Mouse (Mus musculus) hindbrain, embryonic 16.5 days (tissue): Measurements from ENCODE around the gene 4930564D02Rik. TPM values are rescaled to one million over a fixed set of nuclear protein-coding genes. Genes with fewer than 3 reads are reported as not detected.

Experiments
- ATAC-seq: fragments of 200-750 bp; cut with Nextera tagmentation; 2 replicates; pipeline ENCODE4 v1.8.0; 2017; ENCODE audit warnings: moderate TSS enrichment, moderate library complexity
- H3K27ac ChIP-seq: fragments of 300-500 bp; sonication (generic); 2 replicates; pipeline ENCODE4 v1.5.1; 2014; ENCODE audit warnings: low read depth, mild to moderate bottlenecking, control low read depth, low read length, moderate library complexity
- H3K27me3 ChIP-seq: fragments of 300-500 bp; sonication (generic); replicated peaks from 2 replicates; pipeline ENCODE4 v1.6.1; 2014; ENCODE audit warnings: low read length; ENCODE audit not compliant: control insufficient read depth, insufficient read depth
- H3K36me3 ChIP-seq: fragments of 300-500 bp; sonication (generic); 2 replicates; pipeline ENCODE4 v1.6.1; 2014; ENCODE audit warnings: mild to moderate bottlenecking, low read length, moderate library complexity, mixed read lengths; ENCODE audit not compliant: control insufficient read depth, insufficient read depth
- H3K4me1 ChIP-seq: fragments of 300-500 bp; sonication (generic); 2 replicates; pipeline ENCODE4 v1.6.1; 2014; ENCODE audit warnings: low read depth, low read length; ENCODE audit not compliant: control insufficient read depth, insufficient read depth
- H3K4me2 ChIP-seq: fragments of 300-500 bp; sonication (generic); 2 replicates; pipeline ENCODE4 v1.6.1; 2014; ENCODE audit warnings: mild to moderate bottlenecking, low read length, control low read depth, moderate library complexity
- H3K4me3 ChIP-seq: fragments of 300-500 bp; sonication (generic); 2 replicates; pipeline ENCODE4 v1.5.1; 2014; ENCODE audit warnings: mild to moderate bottlenecking, low read length, control low read depth, moderate library complexity
- H3K9ac ChIP-seq: fragments of 300-500 bp; sonication (generic); 2 replicates; pipeline ENCODE4 v1.6.1; 2014; ENCODE audit warnings: low read depth, mild to moderate bottlenecking, control low read depth, low read length, moderate library complexity
- H3K9me3 ChIP-seq: fragments of 300-500 bp; sonication (generic); 2 replicates; pipeline ENCODE4 v1.6.1; 2014; ENCODE audit warnings: mild to moderate bottlenecking, low read length, moderate library complexity; ENCODE audit not compliant: control insufficient read depth
- WGBS: fragments of 180-500 bp; shearing (Covaris S2); extraction: QIAGEN DNeasy Blood & Tissue Kit; methylation state at CpG from one replicate; pipeline ENCODE4 v1.1.7; 2014; 5-methylcytosine and 5-hydroxymethylcytosine counted together
- polyA plus RNA-seq: library from polyadenylated mRNA; unstranded; fragments of >200 nt; fragmentation: Nextera tagmentation; extraction: Ambion mirVana; gene quantifications from 2 replicates; pipeline ENCODE4 v1.2.1, GENCODE M21; 2015

4930564D02Rik gene
- polyA plus RNA-seq, 1 experiment from 2014 or later: not detected

GRCm38 (mm10) chr3:105040002-105040401 is 26.6 kb upstream of the 4930564D02Rik start:
- Histone ChIP-seq H3K4me3 (no peak overlapping the region), H3K9me3 (no peaks in the 10 kb centered on the region), H3K9ac (no peak overlapping the region), H3K27me3 (no peaks in the 10 kb centered on the region), H3K36me3 (peaks cover 20% of the 10 kb centered on the region), H3K4me2 (no peak overlapping the region), H3K4me1 (peaks cover 9% of the 10 kb centered on the region), H3K27ac (0 out of 2 replicates have a peak overlapping the region, but pooled peaks have one; percentile 8)
- ATAC-seq: peak; percentile 24; the same call in 1 of the 2 replicates
- 55% methylated on average over 8 of the region's 8 CpGs for WGBS

GRCm38 (mm10) chr3:105040983-105041625 is 25.5 kb upstream of the 4930564D02Rik start:
- Histone ChIP-seq H3K9ac (no peak overlapping the region), H3K4me1 (peaks cover 10% of the 10 kb centered on the region), H3K4me2 (no peak overlapping the region), H3K27ac (no peak overlapping the region), H3K36me3 (peaks cover 17% of the 10 kb centered on the region), H3K27me3 (no peaks in the 10 kb centered on the region), H3K4me3 (no peak overlapping the region), H3K9me3 (no peaks in the 10 kb centered on the region)
- ATAC-seq: no peak
- WGBS: 91% methylated on average over 9 of the region's 9 CpGs

GRCm38 (mm10) chr3:105043746-105044145 is 22.9 kb upstream of the 4930564D02Rik start:
- H3K27me3 ChIP-seq: no peaks in the 10 kb centered on the region
- ATAC-seq: no peak
- H3K36me3 ChIP-seq: no peaks in the 10 kb centered on the region
- no peak overlapping the region for H3K27ac ChIP-seq
- H3K4me3 ChIP-seq: no peak overlapping the region
- no peak overlapping the region for H3K9ac ChIP-seq
- H3K4me2 ChIP-seq: no peak overlapping the region
- peaks cover 10% of the 10 kb centered on the region for H3K4me1 ChIP-seq
- 88% methylated on average over 5 of the region's 5 CpGs for WGBS
- no peaks in the 10 kb centered on the region for H3K9me3 ChIP-seq

- no peak overlapping the region for H3K27ac ChIP-seq
- H3K27me3 ChIP-seq: no peaks in the 10 kb centered on the region
- no peak for ATAC-seq
- H3K4me3 ChIP-seq: no peak overlapping the region
- 86% methylated on average over 5 of the region's 5 CpGs for WGBS
- no peaks in the 10 kb centered on the region for H3K9me3 ChIP-seq
- no peak overlapping the region for H3K9ac ChIP-seq
- no peaks in the 10 kb centered on the region for H3K36me3 ChIP-seq
- H3K4me1 ChIP-seq: peaks cover 29% of the 10 kb centered on the region
- H3K4me2 ChIP-seq: no peak overlapping the region
These were observed 19.8 kb upstream of the 4930564D02Rik start for GRCm38 (mm10) chr3:105046870-105047269.

GRCm38 (mm10) chr3:105047616-105048015 is 19.0 kb upstream of the 4930564D02Rik start:
- no peaks in the 10 kb centered on the region for H3K27me3 ChIP-seq
- no peak overlapping the region for H3K27ac ChIP-seq
- H3K36me3 ChIP-seq: no peaks in the 10 kb centered on the region
- H3K4me2 ChIP-seq: no peak overlapping the region
- H3K9ac ChIP-seq: no peak overlapping the region
- H3K4me3 ChIP-seq: no peak overlapping the region
- no peak for ATAC-seq
- H3K9me3 ChIP-seq: no peaks in the 10 kb centered on the region
- peaks cover 29% of the 10 kb centered on the region for H3K4me1 ChIP-seq
- WGBS: 77% methylated on average over 8 of the region's 8 CpGs

- Histone ChIP-seq H3K4me3 (no peak overlapping the region), H3K9me3 (no peaks in the 10 kb centered on the region), H3K4me1 (peaks cover 32% of the 10 kb centered on the region), H3K36me3 (no peaks in the 10 kb centered on the region), H3K27ac (no peak overlapping the region), H3K9ac (no peak overlapping the region), H3K27me3 (no peaks in the 10 kb centered on the region), H3K4me2 (peak overlapping the region; percentile 33)
- ATAC-seq: no peak
- 81% methylated on average over 6 of the region's 6 CpGs for WGBS
These were observed 16.8 kb upstream of the 4930564D02Rik start for GRCm38 (mm10) chr3:105049848-105050247.

- H3K4me1 ChIP-seq: peaks cover 30% of the 10 kb centered on the region
- WGBS: 48% methylated on average over 2 of the region's 2 CpGs
- peak overlapping the region; percentile 79 for H3K4me2 ChIP-seq
- H3K27ac ChIP-seq: no peak overlapping the region
- peak overlapping the region; percentile 94 for H3K9ac ChIP-seq
- no peaks in the 10 kb centered on the region for H3K9me3 ChIP-seq
- ATAC-seq: no peak
- peak overlapping the region; percentile 76 for H3K4me3 ChIP-seq
- no peaks in the 10 kb centered on the region for H3K27me3 ChIP-seq
- no peaks in the 10 kb centered on the region for H3K36me3 ChIP-seq
These were observed 15.5 kb upstream of the 4930564D02Rik start for GRCm38 (mm10) chr3:105051103-105051502.

GRCm38 (mm10) chr3:105052171-105052936 is 14.3 kb upstream of the 4930564D02Rik start:
- ATAC-seq: peak; percentile 46

GRCm38 (mm10) chr3:105052937-105053697 is 13.5 kb upstream of the 4930564D02Rik start, which contains the start of gene Cttnbp2nl:
Gene Cttnbp2nl, minus strand, starts transcription at chr3:105053146.
- peak within 1 kb of the TSS; percentile 85 for H3K4me2 ChIP-seq
- no peaks in the 10 kb centered on the region for H3K27me3 ChIP-seq
- ATAC-seq: peak; percentile 99
- peak within 1 kb of the TSS; percentile 91 for H3K27ac ChIP-seq
- peak within 1 kb of the TSS; percentile 76 for H3K4me3 ChIP-seq
- 4% methylated on average over 30 of the region's 31 CpGs for WGBS
- H3K9ac ChIP-seq: peak within 1 kb of the TSS; percentile 94
- H3K9me3 ChIP-seq: no peaks in the 10 kb centered on the region
- no peaks in the 10 kb centered on the region for H3K36me3 ChIP-seq
- H3K4me1 ChIP-seq: peaks cover 30% of the 10 kb centered on the region

More at GRCm38 (mm10) chr3:105052171-105052936, 14.3 kb upstream of the 4930564D02Rik start:
- Histone ChIP-seq H3K9me3 (no peaks in the 10 kb centered on the region), H3K9ac (peak overlapping the region; percentile 94), H3K4me3 (peak overlapping the region; percentile 76), H3K36me3 (no peaks in the 10 kb centered on the region), H3K27ac (peak overlapping the region; percentile 91), H3K4me1 (peaks cover 30% of the 10 kb centered on the region), H3K4me2 (peak overlapping the region; percentile 79), H3K27me3 (no peaks in the 10 kb centered on the region)
- under 1% methylated on average over 28 of the region's 37 CpGs for WGBS
